Mouse (Mus musculus) right cerebral cortex, postnatal 4 days (tissue): ENCODE measurements at regions not wholly inside any gene's neighbourhood (a gene's known extent, or its start where the extent isn't known, plus 50 kb on each side); places are given as distances from the start of the nearest gene placed in this dataset.

Experiments used
- DNase-seq: peaks from one replicate; pipeline ENCODE4 v3.0.0-alpha.2; 2022

DNA sequence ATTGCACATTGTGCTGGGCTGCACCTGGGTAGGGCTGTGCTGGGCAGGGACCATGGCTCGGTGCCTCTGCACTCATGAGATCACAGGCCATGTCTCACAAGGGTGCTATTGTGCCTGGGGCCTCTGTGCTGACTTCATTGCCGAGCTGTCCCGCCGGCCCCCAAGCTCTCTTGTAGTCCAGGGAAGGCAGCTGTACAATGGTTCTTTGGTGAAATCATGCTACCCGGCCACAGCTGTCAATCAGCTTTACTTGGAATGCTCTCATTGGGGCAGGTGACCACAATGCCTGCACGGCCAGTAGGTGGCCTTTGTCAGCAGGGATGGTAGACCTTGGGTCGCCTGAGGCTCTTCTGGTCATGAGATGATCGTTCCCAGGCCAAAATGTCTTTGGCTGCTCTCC is 184.1 kb downstream of the 1500009L16Rik start:
- no peak for DNase-seq

DNA sequence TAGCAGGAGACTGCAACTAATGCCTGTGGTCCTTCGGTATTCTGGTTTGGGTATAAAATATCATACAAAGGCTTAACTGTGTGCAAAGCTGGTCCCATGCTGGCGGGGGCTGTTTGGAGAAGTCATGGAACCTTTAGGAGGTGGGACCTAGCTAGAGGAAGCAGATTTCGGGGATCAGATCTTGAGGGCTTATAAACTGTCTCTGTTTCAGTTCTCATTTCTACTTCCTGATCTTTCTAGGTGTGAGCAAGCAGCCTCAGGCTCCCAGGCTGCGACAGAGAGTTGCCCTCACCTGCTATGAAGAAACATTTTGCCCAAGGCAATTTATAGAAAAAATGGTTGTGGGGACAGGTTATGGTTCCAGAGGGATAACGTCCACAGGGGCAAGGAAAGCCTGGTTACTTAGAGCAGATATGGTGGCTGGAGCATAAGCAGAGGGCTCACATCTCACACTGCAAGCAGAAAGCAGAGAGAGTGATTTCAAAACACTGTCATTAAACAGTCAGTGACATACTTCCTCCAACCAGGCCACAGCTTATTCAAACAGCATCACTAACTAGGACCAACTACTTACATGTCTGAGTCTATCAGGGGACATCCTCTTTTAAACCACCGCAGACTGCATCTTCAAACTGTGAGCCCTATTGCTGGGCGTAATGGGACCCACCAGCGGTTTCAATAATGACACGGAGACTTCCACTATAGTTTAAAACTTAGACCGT is 188.1 kb downstream of the 1500009L16Rik start:
- DNase-seq: no peak

DNA sequence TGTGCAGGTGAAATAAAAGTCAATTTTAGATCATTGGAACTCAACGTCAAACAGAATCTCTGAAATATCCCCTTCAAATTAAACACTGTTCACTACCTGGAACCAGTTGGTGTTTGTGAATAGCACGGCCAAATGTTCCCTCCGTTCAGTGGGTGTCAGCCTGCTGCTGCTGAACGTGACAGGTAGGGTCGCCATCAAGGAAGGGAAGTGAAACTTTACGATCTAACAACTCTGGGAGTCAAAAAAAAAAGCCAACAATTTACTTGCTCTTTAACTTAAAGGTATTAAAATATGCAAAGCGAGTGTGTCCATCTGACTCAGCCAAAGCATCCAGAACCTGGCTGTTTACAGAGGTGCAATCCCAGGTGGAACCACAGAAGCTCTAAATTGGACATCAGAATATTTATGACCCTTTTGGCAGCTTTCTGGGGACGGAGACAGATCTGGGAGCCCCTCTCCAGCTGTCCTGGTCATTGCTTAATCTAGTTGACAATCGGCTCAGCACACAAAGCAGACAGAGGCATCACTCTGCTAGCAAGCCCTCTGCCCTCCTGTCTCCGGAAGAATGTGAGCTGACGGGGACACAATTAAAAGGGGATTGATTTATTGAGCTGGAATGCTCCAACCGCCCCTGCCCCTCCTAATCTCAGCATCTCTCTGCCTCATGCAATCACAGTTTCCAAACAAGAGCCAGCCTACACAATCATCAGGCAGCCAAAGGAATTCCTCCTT is 191.9 kb downstream of the 1500009L16Rik start:
- DNase-seq: no peak

DNA sequence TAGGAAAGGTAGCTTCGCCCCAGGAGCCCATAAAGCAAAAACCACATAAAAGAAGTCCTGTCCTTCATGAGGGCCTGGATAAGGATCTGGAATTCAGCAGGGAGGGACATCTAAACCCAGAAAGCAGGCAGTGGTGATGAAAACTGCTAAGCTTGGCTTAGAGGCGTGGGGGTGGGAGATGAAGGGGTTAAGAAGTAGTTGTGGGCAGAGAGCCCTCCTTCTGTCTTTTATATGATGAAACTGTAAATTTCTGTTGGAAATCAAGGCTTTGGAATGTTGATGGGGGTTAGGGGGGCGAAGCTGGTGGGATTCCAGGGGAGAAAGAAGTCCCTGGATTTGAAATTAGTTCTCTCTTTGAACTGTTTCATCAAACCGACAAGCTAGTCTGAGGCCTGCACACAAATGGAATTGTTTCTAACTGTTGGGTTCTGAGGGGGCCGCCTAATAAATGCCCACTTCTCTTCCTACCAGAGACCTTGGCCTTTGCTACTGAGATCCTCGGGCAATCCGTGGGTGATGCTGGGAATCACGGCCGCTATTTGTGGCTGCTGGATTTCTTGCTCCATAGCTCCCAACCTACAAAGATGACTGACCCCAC is 192.6 kb downstream of the 1500009L16Rik start:
- DNase-seq: no peak

DNA sequence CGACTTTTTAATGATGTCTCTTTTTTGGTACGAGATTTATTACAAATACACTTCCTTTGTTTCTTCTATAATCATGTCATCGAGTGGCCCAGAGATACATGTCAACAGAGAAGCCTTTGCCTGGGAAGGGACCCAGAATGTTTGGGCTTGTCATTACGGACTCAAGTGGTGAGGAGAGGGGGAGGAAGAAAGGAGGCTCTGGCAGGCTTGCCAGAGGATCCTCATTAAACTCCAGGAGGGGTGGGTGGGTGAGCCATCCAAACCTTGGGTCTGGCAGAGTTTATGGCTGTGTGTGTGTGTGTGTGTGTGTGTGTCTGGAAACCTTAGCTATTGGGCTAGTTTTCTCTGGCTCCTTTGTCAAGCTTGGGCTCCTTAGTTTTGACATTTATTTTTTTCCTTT is 204.3 kb downstream of the 1500009L16Rik start:
- DNase-seq: no peak

DNA sequence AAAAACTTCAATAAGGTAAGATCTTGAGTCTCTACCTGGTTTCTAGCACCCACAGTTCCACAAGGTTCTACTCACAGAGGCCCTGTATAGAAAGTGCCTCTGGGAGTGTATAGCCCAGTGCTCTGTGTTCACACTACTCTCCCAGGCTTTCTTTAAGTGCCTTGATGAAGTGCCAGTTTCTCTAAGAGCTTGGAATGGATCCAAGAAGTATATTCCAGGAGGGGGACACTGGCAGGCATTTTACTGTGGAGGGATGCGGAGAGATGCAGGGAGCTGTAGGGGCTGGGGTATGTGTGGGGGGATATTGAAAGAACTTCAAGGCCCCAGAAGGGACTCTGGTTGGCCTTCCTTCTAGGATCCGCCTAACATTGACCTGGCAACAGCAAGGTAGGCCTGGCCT is 204.9 kb downstream of the 1500009L16Rik start:
- DNase-seq: no peak

DNA sequence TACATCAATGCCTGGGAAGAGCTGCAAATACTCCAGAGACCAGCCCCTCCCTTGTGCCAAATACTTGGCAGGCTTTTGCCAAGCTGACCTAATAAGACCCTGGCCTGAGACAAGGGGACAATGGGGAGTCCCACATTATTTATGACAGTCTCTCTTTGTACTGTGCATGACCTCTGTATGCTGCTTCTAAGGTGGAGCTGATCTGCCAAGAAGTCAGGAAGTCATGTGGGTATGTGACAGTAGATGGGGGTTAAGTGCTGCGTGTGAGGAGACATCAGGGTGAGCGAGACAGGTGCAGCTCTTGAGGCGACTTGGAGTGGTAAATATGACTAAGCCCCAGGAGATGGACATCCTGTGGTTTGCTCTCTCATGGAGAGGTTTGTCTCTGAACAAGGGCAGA is 209.1 kb downstream of the 1500009L16Rik start:
- DNase-seq: no peak

DNA sequence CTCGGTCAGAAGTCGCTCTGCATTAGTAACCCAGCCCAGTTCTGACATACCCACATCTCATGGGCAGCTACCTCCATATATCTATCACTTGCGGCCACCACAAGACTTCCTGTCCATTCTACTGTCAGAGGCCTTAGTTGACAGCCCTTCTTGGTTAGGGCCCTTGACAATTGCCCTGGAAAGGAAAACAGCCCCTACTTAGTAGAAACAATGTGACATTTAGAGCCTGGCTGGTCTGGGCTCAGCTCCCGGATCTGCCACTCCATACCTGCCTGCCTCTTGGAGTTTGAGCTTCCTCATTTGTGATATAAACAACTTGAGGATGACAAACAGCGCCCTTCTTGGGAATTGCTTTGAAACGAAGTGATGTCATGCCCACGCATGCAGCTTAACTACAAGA is 210.5 kb downstream of the 1500009L16Rik start:
- no peak for DNase-seq

DNA sequence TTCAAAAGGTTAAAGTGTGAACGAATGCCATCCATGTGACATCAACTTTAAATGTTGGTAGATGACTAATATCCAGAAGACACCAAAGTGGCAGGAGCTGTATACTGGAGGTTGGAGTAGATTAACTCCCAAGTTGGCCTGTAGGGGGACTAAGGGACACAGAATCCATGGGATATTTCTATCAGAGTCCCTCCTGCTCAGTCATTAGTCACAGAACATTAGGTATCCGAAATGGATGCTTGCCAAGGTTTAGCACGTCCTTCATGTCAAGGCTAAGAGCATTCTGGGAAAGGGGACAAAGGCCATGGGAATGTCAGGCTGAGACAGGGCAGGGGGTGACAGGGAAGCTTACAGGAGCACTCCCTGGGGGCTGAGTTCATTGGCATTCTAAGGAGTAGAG is 211.8 kb downstream of the 1500009L16Rik start:
- DNase-seq: no peak

DNA sequence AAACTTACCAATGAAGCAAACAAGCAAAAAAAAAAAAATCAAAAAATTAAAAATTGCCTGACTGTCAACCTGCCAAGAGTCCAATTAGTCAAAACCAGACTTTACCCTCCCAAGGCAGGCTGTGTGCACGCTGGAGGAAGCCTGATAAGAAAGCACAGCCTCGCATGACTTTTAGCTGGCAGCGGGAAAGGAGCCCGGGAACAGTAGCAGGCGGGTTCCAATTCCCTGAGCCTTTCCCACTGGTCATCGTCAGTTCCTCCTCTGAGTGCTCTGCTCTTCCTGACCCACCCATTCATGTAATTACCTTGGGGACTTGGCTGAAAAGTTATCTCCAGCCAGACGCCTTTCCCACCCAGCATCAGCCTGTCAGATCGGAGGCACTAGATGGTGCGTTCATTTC is 214.5 kb downstream of the 1500009L16Rik start:
- DNase-seq: no peak

DNA sequence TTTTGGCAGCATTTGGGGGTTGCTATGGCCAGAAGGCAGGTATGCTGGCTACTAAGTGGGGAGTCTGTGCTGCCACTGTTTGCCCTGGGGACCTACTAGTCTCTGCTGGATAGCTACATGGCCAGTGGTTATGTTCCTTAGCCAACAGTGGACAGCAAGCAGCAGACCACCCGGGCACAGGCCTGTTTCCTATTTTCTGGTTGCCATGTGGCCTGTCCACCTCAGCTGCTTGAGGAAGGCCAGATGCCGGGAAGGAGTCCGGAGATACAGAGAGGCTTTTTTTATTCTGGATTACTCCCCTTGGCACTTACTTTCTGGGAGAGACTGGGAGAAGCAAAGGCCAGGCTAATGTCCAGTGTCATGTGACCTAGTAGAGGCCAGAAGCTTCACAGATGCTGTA is 219.4 kb downstream of the 1500009L16Rik start:
- no peak for DNase-seq

DNA sequence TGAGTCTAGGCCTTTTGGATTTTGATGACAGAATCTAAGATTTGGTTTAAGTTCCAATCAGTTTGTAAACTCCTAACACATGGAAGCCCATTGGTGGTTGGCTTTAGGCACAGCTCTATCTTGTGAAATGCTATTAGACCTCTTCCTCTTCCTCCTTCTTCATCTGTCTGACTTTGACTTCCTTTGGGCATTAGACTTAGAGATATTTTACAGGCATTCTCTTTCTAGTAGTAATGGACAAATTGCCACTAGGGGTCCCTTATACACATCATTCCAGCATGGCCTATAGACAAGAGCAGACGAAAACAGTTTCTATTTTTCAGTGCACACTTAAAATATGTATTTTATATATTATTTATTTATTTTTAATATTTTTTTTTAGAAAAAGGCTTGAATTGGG is 221.5 kb downstream of the 1500009L16Rik start:
- DNase-seq: no peak

DNA sequence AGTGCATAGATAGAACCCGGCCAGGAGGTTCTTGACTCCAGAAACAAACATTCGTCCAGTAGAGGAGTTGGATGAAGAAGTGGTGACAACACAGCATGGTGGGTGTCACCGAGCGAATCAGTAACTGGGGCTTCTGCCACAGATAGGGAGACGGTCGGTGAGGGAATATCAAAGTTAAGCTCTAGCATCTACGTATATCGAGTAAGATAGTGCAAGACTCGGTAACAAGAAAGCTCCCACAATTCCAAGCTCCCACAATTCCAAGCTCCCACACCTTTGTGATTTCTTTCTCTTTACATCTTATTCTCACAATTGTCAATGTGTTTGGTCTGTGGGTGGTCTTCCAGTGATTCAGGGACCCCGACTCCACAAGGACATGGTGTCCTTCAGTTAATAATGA is 222.2 kb downstream of the 1500009L16Rik start:
- DNase-seq: no peak

DNA sequence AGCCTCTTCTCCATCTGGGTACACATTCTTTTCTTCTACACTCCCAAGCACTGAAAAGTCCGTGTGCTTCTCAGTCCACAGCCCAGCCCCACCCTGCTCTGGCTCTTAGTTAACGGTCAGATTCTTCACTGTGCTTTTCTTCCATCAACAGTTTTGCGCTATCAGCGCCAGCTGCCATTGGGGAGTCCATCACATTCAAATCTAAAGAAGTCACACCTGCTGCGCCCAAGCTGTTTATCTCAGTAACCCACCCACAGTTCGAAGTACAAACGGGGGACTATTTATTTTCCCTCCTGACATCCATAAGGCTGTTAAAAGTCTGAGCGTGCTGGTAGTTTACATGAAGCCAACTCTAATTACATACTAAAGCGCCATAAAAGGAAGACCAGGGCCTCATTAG is 222.8 kb downstream of the 1500009L16Rik start:
- DNase-seq: no peak

DNA sequence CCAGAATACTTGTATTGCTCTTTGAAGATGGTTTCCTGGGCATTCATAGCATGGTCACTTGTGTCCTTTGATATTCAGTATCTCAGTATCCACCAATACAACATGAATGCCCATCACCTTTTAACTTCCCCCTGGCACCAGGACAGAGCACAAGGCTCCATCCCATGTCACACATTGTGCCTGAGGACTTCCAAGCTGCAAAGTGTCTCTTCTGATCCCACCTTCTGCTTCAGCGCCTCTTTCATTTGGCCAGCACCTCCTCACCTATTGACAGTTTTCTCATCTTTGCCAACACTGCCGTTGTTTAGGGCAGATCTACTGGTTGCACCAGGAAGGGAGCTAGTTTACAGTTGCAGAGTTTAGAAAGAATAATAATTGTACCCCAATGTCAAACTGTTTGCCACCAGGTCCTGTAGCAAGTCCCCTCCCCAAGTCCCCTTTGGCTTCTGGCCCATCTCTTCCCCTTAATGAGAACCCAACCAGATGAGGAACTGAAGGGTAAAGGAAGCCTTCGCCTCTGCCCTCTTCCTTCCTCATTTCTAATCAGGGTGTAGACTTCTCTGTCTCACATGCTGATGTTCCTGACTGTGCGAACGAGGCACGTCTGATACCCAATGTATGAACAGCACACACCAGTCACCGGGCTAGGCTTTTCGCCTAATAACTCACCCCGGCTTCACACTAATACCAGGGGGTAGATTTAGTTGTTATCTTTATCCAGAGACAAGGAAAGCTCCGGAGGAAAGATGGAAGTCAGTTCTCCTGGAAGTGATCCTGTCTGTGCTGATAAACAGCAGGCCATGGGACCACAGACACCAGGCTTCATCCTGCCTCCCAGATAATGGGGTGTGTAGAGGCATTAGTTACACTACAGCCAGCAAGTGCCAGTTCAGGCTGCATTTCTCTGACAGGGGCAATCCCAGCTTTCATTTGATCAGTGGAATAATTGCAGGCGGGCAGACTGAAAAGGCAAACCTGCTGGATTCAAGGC is 223.8 kb downstream of the 1500009L16Rik start:
- DNase-seq: no peak

DNA sequence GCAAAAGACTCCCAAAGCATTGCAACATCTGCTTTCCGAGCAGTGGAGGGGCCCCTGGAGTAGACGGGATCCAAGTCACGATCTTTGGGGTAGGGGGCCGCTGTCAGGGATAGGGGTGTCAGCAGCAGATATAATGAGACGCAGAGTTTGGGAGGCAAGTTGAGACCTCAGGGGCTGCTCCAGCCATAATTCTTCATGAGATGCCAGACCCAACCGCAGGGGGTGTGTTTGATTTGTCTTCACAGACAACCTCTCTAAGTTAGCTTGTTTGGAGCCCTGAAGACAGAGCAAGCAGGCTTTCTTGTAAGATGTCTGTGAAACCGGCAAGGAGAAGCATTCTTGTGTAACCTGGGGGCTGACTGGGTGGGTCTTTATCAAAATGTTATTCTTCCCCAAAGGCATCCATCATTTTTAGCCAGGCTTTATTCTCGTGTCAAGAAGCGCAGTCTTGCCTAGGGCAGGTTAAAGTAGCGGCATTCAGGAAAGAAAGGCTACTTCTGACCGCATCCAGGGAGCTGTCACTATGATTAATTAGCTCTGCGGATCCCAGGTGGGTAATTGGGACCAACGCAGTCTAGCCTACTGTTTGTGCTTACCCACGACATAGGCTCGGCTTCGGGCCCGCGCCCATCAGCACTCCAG is 234.6 kb downstream of the 1500009L16Rik start:
- DNase-seq: no peak

DNA sequence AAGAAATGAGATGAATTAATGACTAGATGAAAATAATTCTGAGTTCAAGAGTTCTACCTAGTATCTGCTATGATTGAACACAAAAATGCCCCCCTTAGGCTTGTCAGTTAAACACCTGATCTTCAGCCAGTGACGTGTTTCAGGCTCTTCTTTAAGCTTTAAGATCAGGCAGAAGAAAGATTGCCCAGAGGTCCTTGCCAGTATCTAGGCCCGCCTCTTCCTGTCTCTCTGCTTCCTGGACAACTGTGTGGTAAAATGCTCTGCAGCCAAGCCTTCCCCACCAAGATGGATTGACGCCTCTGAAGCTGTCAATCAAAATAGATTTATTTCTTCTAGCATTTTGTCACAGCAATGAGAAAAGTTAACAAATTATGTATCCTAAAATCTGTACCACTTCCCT is 235.7 kb downstream of the 1500009L16Rik start:
- DNase-seq: no peak

DNA sequence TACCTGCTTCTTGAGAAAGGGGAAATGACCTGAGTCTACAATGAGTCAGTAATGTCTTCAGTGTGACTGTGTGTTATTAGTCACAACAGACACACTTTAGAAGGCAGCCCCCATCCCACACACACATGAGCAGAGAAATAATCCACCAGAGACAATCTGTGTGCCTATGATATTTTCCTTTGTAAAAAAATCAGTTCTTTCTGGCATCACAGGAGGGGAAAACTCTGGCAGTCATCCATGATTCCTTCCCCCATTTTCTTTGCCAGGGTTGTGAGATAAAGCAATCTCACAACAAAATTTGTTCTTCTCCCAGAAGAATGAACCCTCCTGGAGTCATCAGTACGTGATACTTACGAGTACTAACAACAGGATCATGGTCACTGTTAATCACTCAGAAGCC is 236.2 kb downstream of the 1500009L16Rik start:
- no peak for DNase-seq

DNA sequence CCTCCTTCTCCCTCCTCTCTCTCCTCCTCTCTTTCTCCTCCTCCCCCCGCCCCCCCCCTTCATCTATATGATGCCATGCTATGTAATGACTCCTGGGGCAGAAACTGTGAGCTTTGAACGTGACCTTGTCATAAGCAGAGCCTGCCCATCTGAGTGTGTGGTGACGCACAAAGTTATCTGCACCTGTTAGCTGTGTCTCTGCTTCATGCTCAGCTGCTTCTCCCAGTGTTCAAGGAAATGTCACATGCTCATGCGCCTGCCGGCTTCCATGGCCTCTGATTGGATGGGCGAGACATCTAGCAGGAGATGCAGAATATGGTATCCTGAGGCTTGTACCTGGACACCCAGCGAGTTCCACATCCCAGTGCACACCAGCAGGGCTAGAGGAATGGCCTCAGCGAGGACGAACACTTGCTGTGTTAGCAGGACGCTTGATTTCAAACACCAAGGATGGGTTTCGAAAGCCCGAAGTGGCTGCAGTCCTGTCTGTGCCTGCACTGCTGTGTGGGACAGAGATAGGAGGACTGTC is 240.6 kb downstream of the 1500009L16Rik start:
- no peak for DNase-seq

DNA sequence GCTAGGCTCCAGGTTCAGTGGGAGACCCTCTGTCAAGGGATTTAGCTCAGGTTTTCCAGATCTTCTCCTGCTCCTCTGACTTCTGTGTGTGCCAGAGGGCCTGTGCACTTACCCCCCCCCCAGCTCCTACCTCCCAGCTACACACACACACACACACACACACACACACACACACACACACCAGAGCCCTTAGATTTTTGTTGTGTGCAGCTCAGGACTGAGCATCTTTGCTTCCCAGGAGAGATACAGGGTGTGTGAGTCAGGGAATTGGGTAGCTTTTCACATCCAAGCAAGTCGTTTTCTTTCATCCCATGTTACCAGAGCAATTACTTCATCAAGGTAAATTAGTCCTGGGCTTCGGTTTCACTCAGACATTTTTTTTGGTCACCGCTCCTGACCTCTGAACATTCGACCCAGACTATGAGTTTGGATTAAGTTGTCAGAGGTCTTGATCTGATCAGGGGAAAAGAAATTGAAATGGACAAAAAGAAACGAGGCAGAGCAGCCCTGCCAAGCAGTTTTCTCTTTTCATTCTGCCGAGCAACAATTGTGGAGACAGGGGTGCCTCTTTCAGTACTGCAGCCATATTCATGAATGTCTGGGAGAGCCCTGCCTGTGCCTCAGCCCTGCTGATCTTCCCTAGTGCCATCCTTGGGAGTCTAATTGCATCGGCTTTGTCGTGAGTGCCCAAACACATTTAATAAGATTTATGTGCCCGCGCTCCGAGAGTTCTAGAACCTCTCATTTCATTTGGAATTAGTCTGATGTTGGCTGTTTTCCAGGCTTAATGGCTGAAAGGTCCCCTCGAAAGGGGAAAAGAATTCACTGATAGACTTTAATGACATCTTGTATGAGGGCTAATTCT is 241.3 kb downstream of the 1500009L16Rik start:
- no peak for DNase-seq

DNA sequence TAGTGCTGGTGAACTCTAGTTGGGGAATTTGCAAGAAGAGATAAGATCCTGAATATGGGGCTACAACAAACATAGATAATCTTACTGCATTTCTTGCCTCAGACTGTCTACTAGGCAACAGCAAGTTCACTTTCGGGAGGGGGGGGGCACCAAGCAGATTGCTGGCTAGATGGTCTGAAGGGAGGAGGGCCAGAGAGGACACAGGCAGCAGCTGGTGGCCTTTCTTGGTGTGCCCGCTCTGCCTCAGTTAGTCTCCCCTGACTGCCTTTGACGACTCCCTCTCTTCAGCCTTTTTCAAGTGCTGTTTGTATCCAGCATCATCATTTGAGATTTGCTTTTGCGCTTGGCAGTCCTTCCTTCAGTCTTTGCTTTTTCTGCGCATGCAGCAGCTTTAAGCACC is 242.2 kb downstream of the 1500009L16Rik start:
- no peak for DNase-seq
